Mouse (Mus musculus): ENCODE results near the gene Aoc3.
"Not testable (repeated sequence)": the region's sequence is repeated elsewhere in the genome, so short reads cannot be mapped to it uniquely, and the experiment has no call there.

The Aoc3 gene

DNA sequence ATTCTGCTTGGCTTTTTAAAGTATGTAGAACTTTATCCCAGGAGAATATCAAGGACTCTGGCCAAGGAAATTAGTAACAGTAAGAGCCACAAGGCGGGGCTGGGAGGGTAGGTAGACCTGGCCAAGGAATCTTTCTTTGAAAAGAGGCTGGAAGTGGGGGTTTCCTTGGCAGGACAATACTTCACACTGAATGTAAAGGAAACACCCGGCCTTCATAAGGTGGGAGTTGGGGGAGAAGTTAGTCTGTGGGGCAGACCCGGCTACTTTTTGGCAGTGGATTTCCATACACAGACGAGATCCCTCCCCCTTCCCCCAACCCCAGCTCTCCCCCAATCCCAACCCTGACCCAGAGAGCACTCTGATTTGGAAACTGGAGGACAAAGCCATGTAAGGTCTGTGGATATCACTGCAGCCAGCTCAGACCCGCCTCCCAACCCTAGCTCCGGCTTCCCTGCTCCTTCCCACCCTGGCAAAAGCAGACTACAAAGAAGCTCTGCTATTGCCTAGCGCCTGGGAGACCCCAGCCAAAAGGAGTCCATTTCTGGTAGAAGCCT lies at the start of gene Aoc3:
Gene Aoc3, plus strand, starts transcription at position 235 of the 554 bp plus-strand sequence.
- DNase-seq (ENCODE audit: low read depth) = no peak

DNA sequence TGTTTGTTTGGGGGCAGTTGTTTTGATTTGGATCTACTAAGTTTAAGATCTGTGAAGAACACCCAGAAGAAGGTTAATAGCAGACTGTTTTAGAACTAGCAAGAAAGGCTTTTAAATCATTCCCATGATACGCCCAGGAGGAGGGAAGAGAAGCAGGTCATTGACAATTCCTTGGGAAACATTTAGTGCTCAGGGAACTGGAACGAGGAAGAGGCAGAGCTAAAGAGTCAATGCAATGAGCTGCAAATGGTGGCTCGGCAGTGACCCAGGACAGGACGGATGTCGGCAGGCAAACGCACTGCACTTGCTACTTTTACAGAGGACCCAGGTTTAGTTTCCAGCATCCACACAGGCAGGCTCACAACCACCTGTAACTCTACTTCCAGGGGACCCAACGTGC lies 49.6 kb upstream of the Aoc3 start:
- DNase-seq (ENCODE audit: low read depth) = no peak

DNA sequence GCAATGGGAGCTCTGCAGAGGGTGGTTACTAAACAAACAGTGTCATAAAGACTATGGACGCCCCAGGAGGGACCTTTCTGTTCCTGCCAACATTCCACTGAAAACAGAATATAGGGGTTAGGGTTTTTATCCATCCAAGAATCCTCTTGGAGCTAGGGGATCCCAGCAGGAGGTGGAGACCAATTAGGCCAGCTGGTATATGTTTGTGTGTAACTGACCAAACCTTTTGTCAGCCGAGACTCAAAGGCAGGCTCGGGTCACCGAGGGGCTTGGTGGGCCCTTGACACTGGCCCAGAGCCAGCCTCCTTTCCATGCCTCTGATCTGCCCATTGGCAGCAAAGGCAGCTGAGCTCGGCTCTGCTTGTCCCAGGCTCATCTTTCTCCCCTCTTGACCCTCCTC lies 47.5 kb upstream of the Aoc3 start:
- DNase-seq (ENCODE audit: low read depth) = no peak

DNA sequence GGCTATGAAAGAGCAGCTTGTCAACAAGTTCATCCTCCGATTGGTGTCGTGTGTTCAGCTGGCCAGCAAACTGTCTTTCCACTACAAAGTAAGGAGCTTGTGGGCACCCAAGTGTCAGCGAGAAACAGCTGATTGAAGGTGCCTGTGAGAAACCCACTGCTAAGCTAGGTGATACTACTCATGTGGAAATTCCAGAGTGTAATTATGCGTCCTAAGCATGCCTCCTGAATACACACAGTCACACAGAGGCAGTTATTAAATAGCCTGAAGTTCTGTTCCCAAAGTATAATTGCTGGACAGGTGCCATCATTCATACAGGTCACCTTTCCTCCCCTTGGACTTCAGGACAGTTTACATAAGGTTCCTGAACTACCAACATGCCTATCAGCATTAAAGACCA lies 46.6 kb upstream of the Aoc3 start:
- no peak for DNase-seq (ENCODE audit: low read depth)

DNA sequence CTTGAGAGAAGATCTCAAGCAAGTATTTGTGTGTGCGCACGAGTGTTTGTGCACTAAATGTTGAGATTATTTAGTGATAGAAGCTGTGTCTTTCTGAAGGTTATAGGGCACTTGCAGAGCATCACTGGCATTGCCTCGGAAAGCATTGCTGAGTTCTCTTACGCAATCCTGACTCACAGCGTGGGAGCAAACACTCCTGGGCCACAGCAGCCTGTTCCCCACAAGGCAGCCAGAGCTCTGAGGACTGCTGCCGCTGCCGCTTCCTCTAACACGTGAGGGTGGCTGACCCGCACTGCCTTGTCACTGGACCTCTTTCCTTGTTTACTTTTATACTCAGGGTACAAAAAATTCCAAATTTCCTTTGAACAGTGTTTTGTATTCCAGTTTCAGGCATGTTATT lies 43.1 kb upstream of the Aoc3 start:
- DNase-seq (ENCODE audit: low read depth) = no peak

DNA sequence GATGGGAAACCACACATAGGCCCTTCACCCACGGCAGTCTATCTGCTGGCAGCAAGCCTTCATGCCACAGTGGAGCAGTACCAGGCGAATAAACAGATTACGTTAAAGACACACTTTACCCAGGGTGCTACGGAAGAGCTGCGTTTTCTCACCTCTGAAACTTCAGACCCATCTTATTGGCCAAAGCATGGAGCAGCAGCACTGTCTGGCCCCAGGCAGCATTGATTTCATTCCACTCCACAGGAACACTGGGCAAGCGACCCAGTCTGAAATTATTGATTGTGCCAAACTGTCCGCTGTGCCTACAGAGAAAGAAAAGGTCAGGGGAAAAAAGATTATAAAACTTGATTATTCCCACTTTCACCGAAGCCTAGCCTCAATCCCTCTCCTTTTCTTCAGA lies 39.2 kb upstream of the Aoc3 start:
- no peak for DNase-seq (ENCODE audit: low read depth)

DNA sequence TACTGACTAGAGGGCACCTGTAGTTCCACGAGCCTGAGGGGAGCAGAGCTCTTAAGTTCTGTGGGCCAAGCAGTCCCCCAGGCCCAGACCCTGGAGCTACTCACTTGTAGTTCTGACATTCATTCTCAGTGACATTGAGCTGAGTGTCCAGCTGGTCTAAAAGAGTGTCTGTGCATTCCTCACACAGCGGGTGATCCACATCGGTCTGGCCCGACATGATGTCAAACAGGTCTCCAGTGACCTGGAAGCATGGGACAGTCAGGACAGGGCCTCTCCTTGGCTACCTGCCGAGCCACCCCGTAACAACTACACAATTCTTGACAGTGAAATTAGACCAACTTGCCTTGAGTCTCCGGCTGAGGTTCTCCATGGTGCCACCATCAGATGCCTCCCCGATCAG lies 35.2 kb upstream of the Aoc3 start:
- DNase-seq (ENCODE audit: low read depth) = no peak

DNA sequence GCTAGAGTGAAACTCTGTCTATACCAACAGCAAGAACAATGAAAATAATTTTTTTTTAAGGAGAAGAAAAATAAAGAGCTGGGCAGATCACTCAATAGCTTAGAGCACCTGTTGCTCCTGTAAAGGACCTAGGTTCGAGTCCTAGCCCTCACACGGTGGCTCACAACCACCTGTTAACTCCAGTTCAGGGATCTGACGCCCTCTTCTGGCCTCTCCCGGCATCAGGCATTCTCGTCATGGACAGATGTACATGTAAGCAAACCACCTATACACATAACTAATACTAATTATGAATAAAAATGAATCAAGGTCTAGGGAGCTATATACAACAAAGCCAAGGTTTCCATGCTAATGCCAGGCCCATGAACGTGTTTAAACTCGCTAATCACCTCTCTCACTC lies 29.5 kb upstream of the Aoc3 start:
- peak; percentile 29 for DNase-seq (ENCODE audit: low read depth)

DNA sequence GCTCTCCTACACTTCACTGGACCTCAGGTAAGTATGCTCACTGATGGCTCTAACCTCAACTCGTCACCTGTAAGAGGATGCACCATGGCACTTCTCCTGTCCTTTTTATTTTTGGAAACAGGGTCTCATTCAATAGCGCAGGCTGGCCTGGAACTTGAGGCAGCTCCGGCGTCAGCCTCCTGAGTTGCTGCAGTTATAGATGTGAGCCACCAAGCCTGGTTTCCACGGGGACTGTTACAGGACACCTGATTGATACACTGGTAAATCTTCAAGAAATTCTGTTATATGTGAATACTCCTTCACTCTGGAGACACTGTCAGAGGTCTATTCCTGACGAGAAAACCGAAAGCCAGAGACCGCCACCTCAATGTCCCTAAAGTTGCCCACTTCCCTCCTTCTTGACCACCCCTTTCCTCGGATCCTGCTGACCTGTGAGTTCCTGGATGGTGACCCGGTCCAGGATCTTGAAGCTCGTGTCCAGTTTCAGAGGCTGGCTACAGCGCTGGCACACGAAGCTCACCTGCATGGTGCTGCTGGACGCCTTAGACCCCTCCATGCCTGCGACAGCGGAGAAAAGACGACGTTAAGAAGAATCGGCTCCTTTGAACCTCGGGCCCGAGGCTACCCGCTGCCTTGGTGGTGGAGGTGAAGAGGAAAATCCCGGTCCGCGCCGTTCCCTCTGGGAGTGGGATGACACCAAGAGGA lies 29.0 kb upstream of the Aoc3 start:
- peak; percentile 28 for DNase-seq (ENCODE audit: low read depth)

DNA sequence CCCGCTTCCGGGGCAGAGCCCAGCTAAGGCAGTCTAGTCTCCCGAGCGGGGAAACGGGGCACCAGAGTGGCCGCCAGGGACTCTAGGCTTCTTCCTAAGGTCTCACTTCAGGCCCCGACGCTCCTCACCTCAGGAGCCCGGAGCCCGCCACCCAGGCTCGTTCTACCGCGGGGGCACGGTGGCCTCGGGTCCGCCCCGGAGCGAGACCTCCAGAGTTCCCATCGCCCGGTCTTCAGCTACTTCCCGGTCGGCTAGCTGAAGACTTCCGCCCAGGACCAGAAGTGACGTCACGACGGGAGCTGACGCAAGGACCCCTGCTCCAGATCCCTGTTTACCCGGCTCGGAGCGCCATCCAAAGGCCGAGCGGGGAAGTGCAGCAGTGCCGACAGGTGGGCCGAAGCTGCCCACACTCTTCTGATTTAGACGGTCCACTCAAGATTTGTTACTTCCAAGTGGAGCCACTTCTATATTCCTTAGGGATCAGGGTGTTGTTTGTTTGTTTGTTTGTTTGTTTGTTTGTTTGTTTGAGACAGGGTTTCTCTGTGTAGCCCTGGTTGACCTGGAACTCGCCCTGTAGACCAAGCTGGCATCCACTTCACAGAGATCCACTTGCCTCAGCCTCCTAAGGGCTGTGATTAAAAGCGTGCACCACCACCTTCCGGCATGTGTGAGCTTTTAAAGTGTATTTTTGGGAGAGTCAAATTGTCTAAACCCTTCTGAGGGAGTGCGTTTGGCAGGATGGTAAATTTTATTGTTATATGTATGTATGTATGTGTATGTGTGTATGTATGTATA lies 28.2 kb upstream of the Aoc3 start, which contains the start of gene Becn1:
Gene Becn1, minus strand, starts transcription at position 283 of the 795 bp plus-strand sequence.
- peak; percentile 92 for DNase-seq (ENCODE audit: low read depth)

DNA sequence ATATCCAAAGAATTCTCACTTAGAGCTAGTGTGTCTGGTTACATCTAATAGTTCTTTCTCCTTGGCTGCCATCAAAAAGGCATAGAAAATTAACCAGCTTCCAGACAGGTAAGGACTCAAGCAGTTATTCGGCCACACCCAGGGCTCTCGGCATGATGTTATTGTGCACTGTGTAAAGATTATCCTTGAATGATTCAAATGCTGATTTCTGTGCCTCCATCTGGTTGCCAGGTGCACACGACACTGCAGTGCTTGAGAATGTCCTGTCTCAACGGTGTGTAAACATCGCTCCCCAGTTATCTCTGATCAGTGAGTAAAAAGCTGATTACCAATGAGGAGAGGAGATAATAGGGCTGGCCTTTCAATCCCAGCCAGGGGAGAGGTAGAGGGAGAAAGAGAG lies 22.7 kb upstream of the Aoc3 start:
- no peak for DNase-seq (ENCODE audit: low read depth)

DNA sequence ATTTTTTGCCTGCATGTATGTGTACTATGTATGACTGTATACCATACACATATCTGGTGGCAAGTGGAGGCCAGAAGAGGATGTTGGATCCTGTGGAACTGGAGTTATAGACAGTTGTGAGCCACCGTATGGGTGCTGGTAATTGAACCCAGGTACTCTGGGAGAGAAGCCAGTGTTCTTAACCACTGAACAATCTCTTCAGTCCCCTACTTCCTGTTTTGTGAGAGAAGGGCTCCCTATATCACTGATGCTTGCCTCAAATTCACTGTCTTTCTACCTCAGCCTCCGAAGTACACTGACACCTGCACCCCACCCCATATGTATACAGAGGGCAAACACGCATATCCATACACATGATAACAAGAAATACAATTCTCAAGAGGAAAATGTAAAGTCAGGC lies 19.3 kb upstream of the Aoc3 start:
- no peak for DNase-seq (ENCODE audit: low read depth)

DNA sequence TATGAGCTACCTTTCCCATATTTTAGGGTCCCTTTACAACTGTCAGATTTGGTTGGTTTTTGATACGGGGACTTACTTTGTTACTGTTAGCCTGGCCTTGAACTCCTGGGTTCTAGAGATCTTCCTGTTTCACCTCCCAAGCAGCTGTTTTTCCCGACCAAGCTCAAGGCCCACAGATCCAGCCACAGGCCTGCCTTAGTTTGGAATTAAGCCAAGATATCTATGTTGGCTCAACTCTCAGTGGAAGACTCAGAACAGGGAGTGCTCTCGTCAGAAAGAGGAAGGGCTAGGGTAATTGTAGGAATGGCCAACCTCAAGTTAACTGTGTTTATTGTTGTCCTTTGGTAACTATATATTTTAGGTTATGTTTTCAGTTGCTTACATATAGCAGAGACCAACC lies 18.3 kb upstream of the Aoc3 start:
- DNase-seq (ENCODE audit: low read depth) = no peak

DNA sequence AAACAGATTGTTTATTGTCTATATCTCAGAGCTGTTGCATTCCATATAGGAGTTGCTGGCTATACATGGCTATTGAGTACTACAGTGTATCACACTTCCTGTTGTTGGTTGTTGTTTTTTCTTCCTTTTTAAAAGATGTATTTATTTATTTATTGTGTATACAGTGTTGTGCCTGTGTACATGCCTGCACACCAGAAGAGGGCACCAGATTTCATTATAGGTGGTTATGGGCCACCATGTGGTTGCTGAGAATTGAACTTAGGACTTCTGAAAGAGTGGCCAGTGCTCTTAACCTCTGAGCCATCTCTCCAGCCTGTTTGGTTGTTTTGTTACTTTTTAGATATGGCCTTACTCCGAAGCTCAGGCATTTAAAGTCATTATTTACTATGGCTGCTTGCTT lies 15.8 kb upstream of the Aoc3 start:
- no peak for DNase-seq (ENCODE audit: low read depth)

DNA sequence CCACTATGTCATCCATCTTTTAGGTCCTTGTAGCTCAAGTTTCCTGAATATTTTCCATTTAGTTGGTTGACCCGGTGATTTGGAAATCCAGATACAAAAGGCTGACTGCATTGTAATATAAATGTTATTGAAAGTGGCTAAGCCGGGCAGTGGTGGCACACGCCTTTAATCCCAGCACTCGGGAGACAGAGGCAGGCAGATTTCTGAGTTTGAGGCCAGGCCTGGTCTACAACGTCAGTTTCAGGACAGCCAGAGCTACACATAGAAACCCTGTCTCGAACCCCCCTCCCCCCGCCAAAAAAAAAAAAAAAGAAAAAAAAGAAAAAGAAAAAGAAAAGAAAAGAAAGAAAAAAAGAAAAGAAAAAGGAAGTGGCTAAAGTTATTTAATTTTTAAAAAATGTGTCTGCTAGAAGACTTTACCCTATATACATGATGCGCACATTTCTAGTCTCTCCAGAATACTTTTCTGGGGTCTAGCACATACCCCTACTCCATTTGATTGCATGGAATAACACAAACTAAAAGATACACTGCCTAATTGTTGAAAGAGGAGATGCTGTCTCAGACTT lies 15.2 kb upstream of the Aoc3 start:
- no peak for DNase-seq (ENCODE audit: low read depth)

DNA sequence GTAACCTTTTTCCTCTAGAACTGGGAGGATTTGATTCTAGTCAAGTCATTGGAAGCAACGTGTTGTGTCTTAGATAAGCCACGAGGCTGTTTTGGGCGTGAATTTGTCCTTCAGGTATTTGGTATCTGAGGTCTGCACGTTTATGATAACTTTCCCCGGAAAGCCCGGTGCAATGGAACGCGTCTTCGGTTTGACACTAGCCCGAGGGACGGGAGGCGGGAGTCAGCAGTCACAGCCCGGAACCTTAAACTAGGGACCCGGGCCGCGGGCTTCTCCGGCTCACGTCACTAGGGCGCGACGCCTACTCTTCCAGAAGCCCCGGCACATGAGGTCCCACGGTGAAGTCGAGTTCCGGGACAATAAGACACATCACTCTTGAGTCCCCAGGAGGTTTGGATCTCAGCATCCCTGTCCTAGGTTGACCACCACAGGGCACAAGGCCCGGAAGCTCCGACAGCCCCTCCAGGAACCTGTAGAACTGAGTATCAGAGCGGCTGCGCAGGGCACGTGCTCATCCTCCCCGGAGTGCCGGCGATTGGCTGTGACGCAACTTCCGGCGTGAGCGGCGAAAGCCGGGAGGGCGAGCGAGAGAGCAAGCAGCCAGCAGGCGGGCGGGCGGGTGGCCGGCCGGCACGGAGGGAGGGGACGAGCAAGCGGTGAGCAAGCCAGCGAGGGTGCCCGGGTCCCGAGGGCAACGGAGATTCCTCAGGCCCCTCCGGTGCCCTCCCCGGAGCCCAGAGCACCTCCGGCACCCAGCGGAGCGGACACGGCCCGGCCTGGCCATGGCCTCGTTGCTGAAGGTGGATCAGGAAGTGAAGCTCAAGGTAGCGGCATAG lies 14.5 kb upstream of the Aoc3 start, which contains the start of gene Psme3:
Gene Psme3, plus strand, starts transcription at position 549 of the 836 bp plus-strand sequence.
- DNase-seq (ENCODE audit: low read depth) = peak; percentile 92

DNA sequence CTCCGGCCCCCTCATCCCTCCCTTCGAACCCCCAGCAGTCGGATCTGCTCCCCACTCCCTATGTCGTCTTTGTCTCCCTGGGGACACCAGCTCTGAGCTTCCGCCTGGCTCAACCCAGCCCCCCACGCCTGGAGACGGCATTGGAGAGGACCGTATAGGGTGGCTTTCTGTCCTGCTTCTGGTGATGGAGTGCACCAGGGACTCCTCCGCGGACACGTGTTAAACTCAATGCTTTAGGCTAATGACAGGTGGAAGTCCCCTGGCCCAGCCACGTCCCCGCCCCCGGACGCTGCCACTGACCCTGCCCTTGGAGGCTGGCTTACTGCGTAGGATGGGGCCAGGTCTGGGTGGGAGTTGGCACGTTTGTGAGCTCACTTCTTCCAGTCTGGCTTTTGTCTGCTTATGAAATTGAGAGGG lies 13.9 kb upstream of the Aoc3 start:
- no peak for DNase-seq (ENCODE audit: low read depth)

DNA sequence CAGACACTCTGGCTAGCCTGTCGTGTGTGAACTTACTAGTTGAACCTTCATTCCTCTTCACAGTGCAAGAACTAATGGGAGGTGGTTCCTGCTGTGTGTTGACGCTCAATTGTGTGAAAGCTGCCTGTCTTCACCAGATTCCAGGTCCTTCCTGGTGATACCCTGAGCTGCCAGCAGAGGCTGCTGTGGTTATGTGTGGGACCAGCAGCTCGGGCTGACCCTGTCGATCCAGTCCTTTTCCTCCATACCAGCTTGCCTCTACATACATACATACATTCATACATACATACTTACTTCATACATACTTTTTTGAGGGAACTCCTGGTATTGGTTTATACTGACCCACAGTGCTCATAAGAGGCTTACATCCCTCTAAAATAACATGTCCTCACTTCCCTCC lies 6.8 kb upstream of the Aoc3 start:
- peak; percentile 46 for DNase-seq (ENCODE audit: low read depth)

DNA sequence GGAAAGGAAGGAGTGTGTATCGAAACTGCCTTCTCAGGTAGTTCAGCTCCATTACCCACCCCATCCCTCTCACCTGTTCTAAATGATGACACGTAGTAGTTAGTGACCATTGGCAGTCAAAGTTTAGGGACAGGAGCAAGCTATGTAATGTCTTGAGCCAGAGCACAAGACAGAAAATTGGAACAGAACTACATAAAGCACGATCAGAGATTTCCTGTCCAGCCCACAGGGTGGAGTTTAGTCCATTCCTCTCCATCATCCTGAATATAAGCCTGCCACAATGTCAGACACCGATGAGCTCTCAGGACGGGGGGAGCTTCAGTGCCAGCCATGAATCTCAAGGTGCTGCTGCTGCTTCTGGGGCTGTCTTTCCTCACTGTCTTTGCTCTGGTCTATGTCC lies 5.6 kb upstream of the Aoc3 start, which contains the start of gene Aoc2:
Gene Aoc2, plus strand, starts transcription at position 301 of the 400 bp plus-strand sequence.
- no peak for DNase-seq (ENCODE audit: low read depth)

DNA sequence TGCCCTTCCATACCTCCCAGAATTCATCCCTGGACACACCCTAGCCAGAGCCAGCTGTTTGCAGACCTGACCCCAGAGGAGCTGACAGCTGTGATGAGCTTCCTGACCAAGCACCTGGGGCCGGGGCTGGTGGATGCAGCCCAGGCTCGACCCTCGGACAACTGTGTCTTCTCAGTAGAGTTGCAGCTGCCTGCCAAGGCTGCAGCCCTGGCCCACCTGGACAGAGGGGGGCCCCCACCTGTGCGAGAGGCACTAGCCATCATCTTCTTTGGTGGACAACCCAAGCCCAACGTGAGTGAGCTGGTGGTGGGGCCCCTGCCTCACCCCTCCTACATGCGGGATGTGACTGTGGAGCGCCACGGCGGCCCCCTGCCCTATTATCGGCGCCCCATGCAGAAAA lies 5.2 kb upstream of the Aoc3 start:
- not testable (repeated sequence) for DNase-seq (ENCODE audit: low read depth)

DNA sequence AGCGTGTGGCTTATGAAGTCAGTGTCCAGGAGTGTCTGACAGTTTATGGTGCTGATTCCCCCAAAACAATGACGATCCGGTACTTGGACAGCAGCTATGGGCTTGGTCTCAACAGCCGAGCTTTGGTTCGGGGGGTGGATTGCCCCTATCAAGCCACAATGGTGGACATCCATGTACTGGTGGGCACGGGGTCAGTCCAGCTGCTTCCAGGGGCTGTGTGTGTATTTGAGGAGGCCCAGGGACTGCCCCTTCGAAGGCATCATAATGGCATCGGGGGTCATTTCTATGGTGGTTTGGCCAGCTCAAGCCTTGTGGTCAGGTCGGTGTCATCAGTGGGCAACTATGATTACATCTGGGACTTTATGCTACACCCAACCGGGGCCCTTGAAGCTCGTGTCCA lies 4.3 kb upstream of the Aoc3 start:
- DNase-seq (ENCODE audit: low read depth) = no peak

DNA sequence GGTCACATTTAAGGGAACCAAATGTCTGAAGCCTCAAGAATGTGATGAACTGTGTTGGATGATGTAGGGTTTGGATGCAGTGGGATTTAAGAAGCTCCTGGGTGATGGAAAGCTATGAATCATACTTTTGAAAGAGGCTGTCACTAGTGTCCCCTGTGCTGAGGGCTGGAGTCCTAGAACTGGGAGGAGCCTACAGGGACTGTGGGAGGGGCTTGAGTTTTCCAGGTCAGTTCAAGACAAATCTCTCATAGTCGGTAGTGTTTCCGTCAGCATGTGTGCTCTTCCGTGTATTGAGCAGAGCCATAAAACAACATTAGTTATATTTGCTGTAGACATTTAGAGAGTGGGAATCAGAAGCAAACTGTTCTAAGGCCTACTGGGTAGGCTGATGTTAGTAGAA lies 3.1 kb upstream of the Aoc3 start:
- DNase-seq (ENCODE audit: low read depth) = no peak
